Mouse (Mus musculus): ENCODE measurements around the gene Enpp1. TPM values are rescaled to one million over a fixed set of nuclear protein-coding genes. Genes with fewer than 3 reads are reported as not detected.

The Enpp1 gene
- polyA plus RNA-seq, 2 experiments: 7.2 to 9.2 TPM

- Histone ChIP-seq H3K27me3 (ENCODE audit: control insufficient read depth, insufficient read depth, low read length) (no peaks in the 10 kb centered on the region), H3K4me1 (ENCODE audit: control insufficient read depth, insufficient read depth, low read length) (no peaks in the 10 kb centered on the region; the same call in 1 of the 2 replicates), H3K9ac (ENCODE audit: low read depth, low read length, severe bottlenecking) (no peak overlapping the region), H3K4me3 (replicated peaks; ENCODE audit: low read length) (no peak overlapping the region), H3K36me3 (ENCODE audit: control insufficient read depth, insufficient read depth, low read length) (no peaks in the 10 kb centered on the region), H3K9me3 (ENCODE audit: control insufficient read depth, low read length) (no peaks in the 10 kb centered on the region), H3K27ac (replicated peaks; ENCODE audit: low read depth, low read length) (no peak overlapping the region), H3K4me2 (replicated peaks; ENCODE audit: low read depth, low read length, severe bottlenecking) (no peak overlapping the region)
- TF ChIP-seq POLR2A (IDR thresholded peaks at IDR 0.05; ENCODE audit: borderline replicate concordance, extremely low read depth, insufficient read depth, insufficient read length): no peak
- ATAC-seq (ENCODE audit: low FRiP score, low read depth) (no peak), DNase-seq (ENCODE audit: low spot score) (no peak)
- WGBS: 54% methylated on average over 11 of the region's 11 CpGs
Measured at GRCm38 (mm10) chr10:24718720-24719119, 6.8 kb upstream of the Enpp1 start.

- no peak overlapping the region for H3K9ac ChIP-seq (ENCODE audit: low read depth, low read length, severe bottlenecking)
- DNase-seq (ENCODE audit: low spot score): no peak
- no peak for ATAC-seq (ENCODE audit: low FRiP score, low read depth)
- no peak overlapping the region for H3K4me2 ChIP-seq (replicated peaks; ENCODE audit: low read depth, low read length, severe bottlenecking)
- no peaks in the 10 kb centered on the region for H3K36me3 ChIP-seq (ENCODE audit: control insufficient read depth, insufficient read depth, low read length)
- H3K4me1 ChIP-seq (ENCODE audit: control insufficient read depth, insufficient read depth, low read length): no peaks in the 10 kb centered on the region; the same call in 1 of the 2 replicates
- 66% methylated on average over 14 of the region's 14 CpGs for WGBS
- H3K27me3 ChIP-seq (ENCODE audit: control insufficient read depth, insufficient read depth, low read length): no peaks in the 10 kb centered on the region
- no peak overlapping the region for H3K4me3 ChIP-seq (replicated peaks; ENCODE audit: low read length)
- no peak overlapping the region for H3K27ac ChIP-seq (replicated peaks; ENCODE audit: low read depth, low read length)
- no peaks in the 10 kb centered on the region for H3K9me3 ChIP-seq (ENCODE audit: control insufficient read depth, low read length)
- no peak for TF ChIP-seq POLR2A (IDR thresholded peaks at IDR 0.05; ENCODE audit: borderline replicate concordance, extremely low read depth, insufficient read depth, insufficient read length)
Measured at GRCm38 (mm10) chr10:24718058-24718457, 6.1 kb upstream of the Enpp1 start.

GRCm38 (mm10) chr10:24716232-24716631 is 4.3 kb upstream of the Enpp1 start:
- no peaks in the 10 kb centered on the region for H3K9me3 ChIP-seq (ENCODE audit: control insufficient read depth, low read length)
- no peak overlapping the region for H3K9ac ChIP-seq (ENCODE audit: low read depth, low read length, severe bottlenecking)
- no peak for ATAC-seq (ENCODE audit: low FRiP score, low read depth)
- 0 out of 2 replicates have a peak, but pooled peaks cover 4% of the 10 kb centered on the region for H3K27me3 ChIP-seq (ENCODE audit: control insufficient read depth, insufficient read depth, low read length)
- H3K4me1 ChIP-seq (ENCODE audit: control insufficient read depth, insufficient read depth, low read length): no peaks in the 10 kb centered on the region; the same call in 1 of the 2 replicates
- H3K4me3 ChIP-seq (replicated peaks; ENCODE audit: low read length): no peak overlapping the region
- H3K27ac ChIP-seq (replicated peaks; ENCODE audit: low read depth, low read length): no peak overlapping the region
- no peak for DNase-seq (ENCODE audit: low spot score)
- no peak for TF ChIP-seq POLR2A (IDR thresholded peaks at IDR 0.05; ENCODE audit: borderline replicate concordance, extremely low read depth, insufficient read depth, insufficient read length)
- H3K4me2 ChIP-seq (replicated peaks; ENCODE audit: low read depth, low read length, severe bottlenecking): no peak overlapping the region
- WGBS: 67% methylated on average over 5 of the region's 5 CpGs
- no peaks in the 10 kb centered on the region for H3K36me3 ChIP-seq (ENCODE audit: control insufficient read depth, insufficient read depth, low read length)

GRCm38 (mm10) chr10:24712901-24713300 is 942 bp upstream of the Enpp1 start:
- ATAC-seq (ENCODE audit: low FRiP score, low read depth) (no peak), DNase-seq (ENCODE audit: low spot score) (no peak)
- Histone ChIP-seq H3K4me2 (replicated peaks; ENCODE audit: low read depth, low read length, severe bottlenecking) (no peak overlapping the region), H3K4me3 (replicated peaks; ENCODE audit: low read length) (no peak overlapping the region), H3K4me1 (ENCODE audit: control insufficient read depth, insufficient read depth, low read length) (peaks cover 3% of the 10 kb centered on the region; the same call in 1 of the 2 replicates), H3K9me3 (ENCODE audit: control insufficient read depth, low read length) (no peaks in the 10 kb centered on the region), H3K36me3 (ENCODE audit: control insufficient read depth, insufficient read depth, low read length) (no peaks in the 10 kb centered on the region), H3K9ac (ENCODE audit: low read depth, low read length, severe bottlenecking) (no peak overlapping the region), H3K27me3 (ENCODE audit: control insufficient read depth, insufficient read depth, low read length) (0 out of 2 replicates have a peak, but pooled peaks cover 4% of the 10 kb centered on the region), H3K27ac (replicated peaks; ENCODE audit: low read depth, low read length) (no peak overlapping the region)
- WGBS: 69% methylated on average over 5 of the region's 5 CpGs
- no peak for TF ChIP-seq POLR2A (IDR thresholded peaks at IDR 0.05; ENCODE audit: borderline replicate concordance, extremely low read depth, insufficient read depth, insufficient read length)

- peak overlapping the region; percentile 67 for H3K4me3 ChIP-seq (replicated peaks; ENCODE audit: low read length)
- 0 out of 2 replicates have a peak, but pooled peaks cover 4% of the 10 kb centered on the region for H3K27me3 ChIP-seq (ENCODE audit: control insufficient read depth, insufficient read depth, low read length)
- no peaks in the 10 kb centered on the region for H3K9me3 ChIP-seq (ENCODE audit: control insufficient read depth, low read length)
- DNase-seq (ENCODE audit: low spot score): no peak
- H3K9ac ChIP-seq (ENCODE audit: low read depth, low read length, severe bottlenecking): peak overlapping the region; percentile 69
- WGBS: 15% methylated on average over 15 of the region's 15 CpGs
- peak overlapping the region; percentile 95 for H3K4me2 ChIP-seq (replicated peaks; ENCODE audit: low read depth, low read length, severe bottlenecking)
- peaks cover 3% of the 10 kb centered on the region; the same call in 1 of the 2 replicates for H3K4me1 ChIP-seq (ENCODE audit: control insufficient read depth, insufficient read depth, low read length)
- TF ChIP-seq POLR2A (IDR thresholded peaks at IDR 0.05; ENCODE audit: borderline replicate concordance, extremely low read depth, insufficient read depth, insufficient read length): no peak
- no peak overlapping the region for H3K27ac ChIP-seq (replicated peaks; ENCODE audit: low read depth, low read length)
- ATAC-seq (ENCODE audit: low FRiP score, low read depth): no peak
- no peaks in the 10 kb centered on the region for H3K36me3 ChIP-seq (ENCODE audit: control insufficient read depth, insufficient read depth, low read length)
Measured at GRCm38 (mm10) chr10:24712367-24712761, 405 bp upstream of the Enpp1 start.

All from limb, embryonic 14.5 days (tissue).